In genomic region chr12:79628121-79628774, GRCm38 (mm10) we compare ENCODE assay signal across 10 mouse cellular contexts.
DNase-seq lines count a peak whose midpoint lies in the region; ATAC-seq lines count a peak whose summit lies in the region.
"Had no signal": no experiment of that assay in that cellular context is flagged by ENCODE, and none has a peak within 500 bp of the region (broad histone marks: within the 10 kb centered on the region; RNA-seq: fewer than 3 reads in every experiment).

No protein-coding gene starts in this region.

- H3K4me1 ChIP-seq in lung, embryonic 16.5 days (replicated peaks; ENCODE audit: control insufficient read depth, insufficient read depth, low read length): peaks cover 30% of the 10 kb centered on the region
- peaks cover 32% of the 10 kb centered on the region for H3K4me1 ChIP-seq in embryonic facial prominence, embryonic 12.5 days
- H3K4me1 ChIP-seq in neural tube, embryonic 15.5 days: peaks cover 14% of the 10 kb centered on the region

- no peaks in the 10 kb centered on the region for H3K36me3 ChIP-seq in lung, embryonic 16.5 days (ENCODE audit: control insufficient read depth, insufficient read depth, low read length)
- no peaks in the 10 kb centered on the region for H3K36me3 ChIP-seq in embryonic facial prominence, embryonic 12.5 days
- H3K36me3 ChIP-seq in neural tube, embryonic 15.5 days: no peaks in the 10 kb centered on the region

- no peaks in the 10 kb centered on the region for H3K9me3 ChIP-seq in lung, embryonic 16.5 days (ENCODE audit: control insufficient read depth, low read length)
- no peaks in the 10 kb centered on the region for H3K9me3 ChIP-seq in embryonic facial prominence, embryonic 12.5 days
- no peaks in the 10 kb centered on the region for H3K9me3 ChIP-seq in neural tube, embryonic 15.5 days (replicated peaks)

- peak overlapping the region; percentile 36; the same call in 1 of the 2 replicates for H3K27ac ChIP-seq in lung, embryonic 16.5 days (ENCODE audit: low read length)
- H3K27ac ChIP-seq in embryonic facial prominence, embryonic 12.5 days: peak overlapping the region; percentile 78
- H3K27ac ChIP-seq in neural tube, embryonic 15.5 days (replicated peaks): no peak overlapping the region

- H3K9ac ChIP-seq in lung, embryonic 16.5 days (ENCODE audit: low read length): no peak overlapping the region
- no peak overlapping the region for H3K9ac ChIP-seq in embryonic facial prominence, embryonic 12.5 days
- no peak overlapping the region for H3K9ac ChIP-seq in neural tube, embryonic 15.5 days (replicated peaks)

- 55% methylated on average over 5 of the region's 5 CpGs for WGBS in lung, embryonic 16.5 days
- 31% methylated on average over 5 of the region's 5 CpGs for WGBS in embryonic facial prominence, embryonic 12.5 days
- 67% methylated on average over 5 of the region's 5 CpGs for WGBS in neural tube, embryonic 15.5 days

- no peaks in the 10 kb centered on the region for H3K27me3 ChIP-seq in lung, embryonic 16.5 days (ENCODE audit: control insufficient read depth, insufficient read depth, low read depth, low read length)
- no peaks in the 10 kb centered on the region for H3K27me3 ChIP-seq in embryonic facial prominence, embryonic 12.5 days
- H3K27me3 ChIP-seq in neural tube, embryonic 15.5 days (replicated peaks): no peaks in the 10 kb centered on the region

- peak; percentile 60 for DNase-seq in embryo, embryonic 11 days
- no peak for DNase-seq in embryo, embryonic 9.5 days (ENCODE audit: extremely low spot score)
- DNase-seq in lung, postnatal 4 days: no peak
- peak; percentile 41 for DNase-seq in mesoderm, embryonic 11.5 days (ENCODE audit: low read depth, low spot score)
- DNase-seq in adrenal gland, adult 2 months: no peak
- DNase-seq: cerebellum, adult 9-10 months; kidney, adult 9 months had no signal

- H3K4me2 ChIP-seq in lung, embryonic 16.5 days (ENCODE audit: low read depth, low read length): no peak overlapping the region
- no peak overlapping the region for H3K4me2 ChIP-seq in embryonic facial prominence, embryonic 12.5 days (replicated peaks)
- no peak overlapping the region for H3K4me2 ChIP-seq in neural tube, embryonic 15.5 days

- H3K4me3 ChIP-seq in lung, embryonic 16.5 days (ENCODE audit: low read length): no peak overlapping the region
- H3K4me3 ChIP-seq in embryonic facial prominence, embryonic 12.5 days: no peak overlapping the region
- H3K4me3 ChIP-seq in neural tube, embryonic 15.5 days (replicated peaks): no peak overlapping the region

- 0 out of 2 replicates have a peak, but pooled peaks have one; percentile 27 for ATAC-seq in lung, embryonic 16.5 days (ENCODE audit: low read depth)
- ATAC-seq in embryonic facial prominence, embryonic 12.5 days (ENCODE audit: insufficient number of reproducible peaks, insufficient read depth, low FRiP score, low TSS enrichment): no peak
- ATAC-seq in neural tube, embryonic 15.5 days (ENCODE audit: low FRiP score): no peak

Comparison
In these comparisons a context has a peak if more than half of its experiments do, and no peak if none do; other contexts are left out.
1. DNase-seq: peak in embryo, embryonic 11 days (single experiment) and mesoderm, embryonic 11.5 days (single experiment); none in embryo, embryonic 9.5 days (single experiment), lung, postnatal 4 days (0 of 2) and adrenal gland, adult 2 months (single experiment).